Mouse (Mus musculus) ES-E14 (cell line): ENCODE results near the gene Tfdp2.

Experiments
- CHD2 ChIP-seq: IDR thresholded peaks from 2 replicates; pipeline ENCODE4 v1.6.1; 2014; ENCODE audit warnings: mild to moderate bottlenecking, low read depth, low read length, inconsistent platforms
- HCFC1 ChIP-seq: IDR thresholded peaks from 2 replicates; pipeline ENCODE4 v1.6.1; 2012; ENCODE audit warnings: low read length, inconsistent platforms, borderline replicate concordance; ENCODE audit not compliant: insufficient read depth
- ZC3H11A ChIP-seq: IDR thresholded peaks from 2 replicates; pipeline ENCODE4 v1.6.1; 2012; ENCODE audit warnings: low read depth, mild to moderate bottlenecking, inconsistent platforms, low read length, borderline replicate concordance
- ZNF384 ChIP-seq: IDR thresholded peaks from 2 replicates; pipeline ENCODE4 v1.6.1; 2012; ENCODE audit warnings: low read depth, low read length, inconsistent platforms

DNA sequence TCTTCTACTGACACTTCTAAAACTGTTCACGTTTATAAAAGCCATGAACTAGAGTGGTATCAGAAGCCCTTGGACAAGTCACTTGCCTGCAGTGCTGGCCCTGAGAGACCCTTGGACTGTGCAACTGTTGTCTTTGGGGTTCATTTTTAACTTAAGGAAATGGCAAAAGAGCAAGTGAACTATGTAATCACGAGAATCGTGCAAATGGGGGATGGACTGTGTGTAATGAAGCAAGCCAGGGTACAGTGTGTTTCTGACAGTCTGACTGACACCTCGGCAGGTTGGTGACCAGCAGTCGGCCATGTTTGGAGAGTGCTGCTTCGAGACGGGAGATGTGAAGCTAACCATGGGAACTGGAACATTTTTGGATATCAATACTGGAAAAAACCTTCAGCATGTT, 43.3 kb upstream of the Tfdp2 start:
- TF ChIP-seq HCFC1 (no peak), ZNF384 (no peak), ZC3H11A (no peak), CHD2 (no peak)
